Comparison of ENCODE assay signal across 15 mouse cellular contexts in the genomic region with DNA sequence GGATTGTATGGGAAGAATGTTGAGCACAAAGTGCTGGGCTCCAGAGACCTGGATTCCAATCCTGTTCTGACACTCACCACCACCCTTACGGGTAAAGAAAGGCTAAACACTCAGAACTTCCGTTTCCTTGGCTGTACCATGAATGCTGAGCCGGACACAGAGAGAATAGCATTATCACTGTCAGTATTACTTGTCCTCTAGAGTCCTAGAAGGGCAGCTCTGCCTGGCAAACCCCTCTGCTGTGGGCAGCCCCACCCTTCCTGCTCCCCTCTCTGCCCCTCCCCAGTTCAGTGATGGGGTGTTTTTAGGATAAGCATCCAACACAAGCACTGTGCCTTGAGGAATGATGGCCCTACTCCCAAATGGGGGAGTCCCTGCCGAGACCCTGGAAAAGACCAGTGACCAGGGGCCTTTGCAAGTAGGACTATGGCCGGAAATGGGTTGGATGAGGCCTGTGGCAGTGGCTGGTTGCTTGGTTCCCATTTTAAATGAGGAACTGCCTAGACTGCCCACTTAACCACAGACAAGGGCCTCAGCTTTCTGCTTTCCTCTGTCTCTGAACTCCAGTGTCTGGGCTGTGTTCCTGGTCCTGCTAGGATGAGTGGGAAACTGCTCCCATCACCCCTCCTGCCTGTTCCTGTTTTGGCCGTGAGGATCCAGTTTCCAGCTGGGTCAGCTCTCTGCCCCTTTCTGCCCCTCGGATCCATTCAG. TPM values are rescaled to one million over a fixed set of nuclear protein-coding genes. Genes with fewer than 3 reads are reported as not detected.
A peak's percentile ranks its signal among the peaks of the same experiment; 100 is the strongest.
DNase-seq lines count a peak whose midpoint lies in the region; ATAC-seq and TF ChIP-seq lines count a peak whose summit lies in the region.
"Had no signal": no experiment of that assay in that cellular context is flagged by ENCODE, and none has a peak within 500 bp of the region (broad histone marks: within the 10 kb centered on the region; RNA-seq: fewer than 3 reads in every experiment).

No protein-coding gene starts in this region.

- H3K4me1 ChIP-seq in bone marrow, adult 2 months (ENCODE audit: control insufficient read depth, insufficient read depth, low read length): peaks cover 15% of the 10 kb centered on the region
- no peaks in the 10 kb centered on the region; the same call in none of the 2 replicates for H3K4me1 ChIP-seq in liver, embryonic 16.5 days (ENCODE audit: control insufficient read depth, low read depth, low read length)
- H3K4me1 ChIP-seq: stomach, embryonic 15.5 days had no signal

- no peak for TF ChIP-seq POLR2A in bone marrow, adult 2 months (IDR thresholded peaks at IDR 0.05; ENCODE audit: borderline replicate concordance, control insufficient read depth, low read depth, low read length)

- ATAC-seq in liver, embryonic 16.5 days (ENCODE audit: low read depth): no peak
- ATAC-seq: CD4-positive, CD25-positive, alpha-beta regulatory T cell, adult 4 months; hindbrain, postnatal 0 days had no signal

- H3K9ac ChIP-seq in liver, embryonic 16.5 days (ENCODE audit: low read depth, low read length): no peak overlapping the region
- H3K9ac ChIP-seq: liver, embryonic 13.5 days; stomach, embryonic 15.5 days had no signal

- no peaks in the 10 kb centered on the region for H3K9me3 ChIP-seq in liver, embryonic 16.5 days (replicated peaks; ENCODE audit: control insufficient read depth, low read length)
- H3K9me3 ChIP-seq: liver, embryonic 13.5 days; stomach, embryonic 15.5 days had no signal

- peak; percentile 32 for DNase-seq in layer of hippocampus, adult 9-11 months
- DNase-seq in layer of hippocampus, adult 11-12 months (ENCODE audit: low spot score): no peak
- peak; percentile 32 for DNase-seq in skeletal muscle tissue, adult 2 months (ENCODE audit: low read depth, low spot score)
- no peak for DNase-seq in testis, postnatal 14 days (ENCODE audit: low spot score)
- DNase-seq in left cerebral cortex, adult 18-20 months (ENCODE audit: low spot score in 2 of 2): no peak
- DNase-seq: cerebellum, adult 18-20 months; gastrocnemius, postnatal 36 days; kidney, adult 9 months; liver, embryonic 13.5 days; right cerebral cortex, postnatal 14 days had no signal

- no peak overlapping the region for H3K4me2 ChIP-seq in liver, embryonic 16.5 days (ENCODE audit: low read depth, low read length)
- H3K4me2 ChIP-seq: liver, embryonic 13.5 days; stomach, embryonic 15.5 days had no signal

- no peak overlapping the region for H3K4me3 ChIP-seq in bone marrow, adult 2 months (replicated peaks; ENCODE audit: control insufficient read depth, low read depth, low read length)
- H3K4me3 ChIP-seq in liver, embryonic 16.5 days (ENCODE audit: low read depth, low read length): no peak overlapping the region
- H3K4me3 ChIP-seq: liver, embryonic 13.5 days; stomach, embryonic 15.5 days had no signal

- no peak for TF ChIP-seq CTCF in bone marrow, adult 2 months (IDR thresholded peaks at IDR 0.05; ENCODE audit: control insufficient read depth, insufficient read depth, low read length)

- 6% methylated on average over 7 of the region's 7 CpGs for WGBS in bone marrow, adult 2 months
- 13% methylated on average over 7 of the region's 7 CpGs for WGBS in liver, embryonic 16.5 days (ENCODE audit: insufficient replicate concordance)

- H3K27ac ChIP-seq in bone marrow, adult 2 months (ENCODE audit: control insufficient read depth, insufficient read depth, low read depth, low read length, poor library complexity): peak overlapping the region; percentile 85
- H3K27ac ChIP-seq in liver, embryonic 16.5 days (ENCODE audit: low read length): peak overlapping the region; percentile 53
- H3K27ac ChIP-seq: hindbrain, postnatal 0 days; liver, embryonic 13.5 days; stomach, embryonic 15.5 days had no signal

- no peaks in the 10 kb centered on the region for H3K27me3 ChIP-seq in liver, embryonic 16.5 days (ENCODE audit: control insufficient read depth, insufficient read depth, low read depth, low read length)
- H3K27me3 ChIP-seq: liver, embryonic 13.5 days; stomach, embryonic 15.5 days had no signal

- H3K36me3 ChIP-seq in liver, embryonic 16.5 days (ENCODE audit: control insufficient read depth, insufficient read depth): no peaks in the 10 kb centered on the region
- H3K36me3 ChIP-seq: liver, embryonic 13.5 days; stomach, embryonic 15.5 days had no signal

RNA-seq across cellular contexts. Expression of gene Fosl2, which starts 23.2 kb away (rescaled TPM):
- polyA plus RNA-seq in bone marrow, adult 2 months (2011; ENCODE audit: insufficient read depth, insufficient read length, low replicate concordance, missing spikeins): 8.9 and 19.6 TPM in 2 replicates
- polyA plus RNA-seq in liver, embryonic 16.5 days (2015; fragmentation: Nextera tagmentation; extraction: Ambion mirVana): 0.61 and 0.62 TPM in 2 replicates
- 10 to 100 TPM; 42.4 to 87.8 TPM for total RNA-seq in left cerebral cortex, adult 18-20 months (2021)

Comparison
In these comparisons a context has a peak if more than half of its experiments do, and no peak if none do; other contexts are left out.
1. DNase-seq: peak in layer of hippocampus, adult 9-11 months (single experiment) and skeletal muscle tissue, adult 2 months (single experiment); none in layer of hippocampus, adult 11-12 months (single experiment), testis, postnatal 14 days (single experiment) and left cerebral cortex, adult 18-20 months (0 of 2).